Mouse (Mus musculus) hindbrain, postnatal 0 days (tissue): ENCODE measurements around the gene Clptm1. TPM values are rescaled to one million over a fixed set of nuclear protein-coding genes. Genes with fewer than 3 reads are reported as not detected.

Experiments used
- ATAC-seq: fragments of 200-750 bp; cut with Nextera tagmentation; 2 replicates; pipeline ENCODE4 v1.8.0; 2017; ENCODE audit warnings: mild to moderate bottlenecking, moderate TSS enrichment, moderate library complexity
- DNase-seq: peaks from one replicate; pipeline ENCODE4 v3.0.0-alpha.2; 2015; ENCODE audit warnings: low spot score
- H3K27ac ChIP-seq: fragments of 300-500 bp; sonication (generic); 2 replicates; pipeline ENCODE4 v1.5.1; 2014; ENCODE audit warnings: mild to moderate bottlenecking
- H3K27me3 ChIP-seq: fragments of 300-500 bp; sonication (generic); 2 replicates; pipeline ENCODE4 v1.6.1; 2014; ENCODE audit warnings: low read length, mixed read lengths; ENCODE audit not compliant: insufficient read depth
- H3K36me3 ChIP-seq: fragments of 300-500 bp; sonication (generic); 2 replicates; pipeline ENCODE4 v1.6.1; 2014; ENCODE audit warnings: low read length, mixed read lengths; ENCODE audit not compliant: insufficient read depth
- H3K4me1 ChIP-seq: fragments of 300-500 bp; sonication (generic); 2 replicates; pipeline ENCODE4 v1.6.1; 2014; ENCODE audit warnings: antibody characterized with exemption, low read length, mixed read lengths; ENCODE audit not compliant: insufficient read depth
- H3K4me2 ChIP-seq: fragments of 300-500 bp; sonication (generic); 2 replicates; pipeline ENCODE4 v1.6.1; 2014; ENCODE audit warnings: low read depth, mild to moderate bottlenecking, low read length, moderate library complexity, mixed read lengths
- H3K4me3 ChIP-seq: fragments of 300-500 bp; sonication (generic); 2 replicates; pipeline ENCODE4 v1.5.1; 2014; ENCODE audit warnings: low read length
- H3K9ac ChIP-seq: fragments of 300-500 bp; sonication (generic); replicated peaks from 2 replicates; pipeline ENCODE4 v1.6.1; 2014; ENCODE audit warnings: mild to moderate bottlenecking, low read length, moderate library complexity, mixed read lengths
- H3K9me3 ChIP-seq: fragments of 300-500 bp; sonication (generic); 2 replicates; pipeline ENCODE4 v1.6.1; 2016; ENCODE audit warnings: low read length, mixed read lengths
- CTCF ChIP-seq: IDR thresholded peaks from 2 replicates; pipeline ENCODE4 v1.5.1; 2016; ENCODE audit warnings: antibody characterized with exemption, control low read depth, low read depth
- WGBS: fragments of 180-500 bp; shearing (Covaris S2); extraction: QIAGEN DNeasy Blood & Tissue Kit; methylation state at CpG from one replicate; pipeline ENCODE4 v1.1.7; 2014; 5-methylcytosine and 5-hydroxymethylcytosine counted together
- polyA plus RNA-seq: library from polyadenylated mRNA; unstranded; fragments of >200 nt; fragmentation: Nextera tagmentation; extraction: Ambion mirVana; gene quantifications from 2 replicates; pipeline ENCODE4 v1.2.1, GENCODE M21; 2015
- total RNA-seq: library from RNA; depleted of rRNA; stranded (reverse); fragments of >200 nt; gene quantifications from 2 replicates; pipeline ENCODE4 v1.2.3, GENCODE M21; 2014

Gene Clptm1
- total and polyA plus RNA-seq, 2 experiments from 2014 or later, result 142 to 178 TPM

DNA sequence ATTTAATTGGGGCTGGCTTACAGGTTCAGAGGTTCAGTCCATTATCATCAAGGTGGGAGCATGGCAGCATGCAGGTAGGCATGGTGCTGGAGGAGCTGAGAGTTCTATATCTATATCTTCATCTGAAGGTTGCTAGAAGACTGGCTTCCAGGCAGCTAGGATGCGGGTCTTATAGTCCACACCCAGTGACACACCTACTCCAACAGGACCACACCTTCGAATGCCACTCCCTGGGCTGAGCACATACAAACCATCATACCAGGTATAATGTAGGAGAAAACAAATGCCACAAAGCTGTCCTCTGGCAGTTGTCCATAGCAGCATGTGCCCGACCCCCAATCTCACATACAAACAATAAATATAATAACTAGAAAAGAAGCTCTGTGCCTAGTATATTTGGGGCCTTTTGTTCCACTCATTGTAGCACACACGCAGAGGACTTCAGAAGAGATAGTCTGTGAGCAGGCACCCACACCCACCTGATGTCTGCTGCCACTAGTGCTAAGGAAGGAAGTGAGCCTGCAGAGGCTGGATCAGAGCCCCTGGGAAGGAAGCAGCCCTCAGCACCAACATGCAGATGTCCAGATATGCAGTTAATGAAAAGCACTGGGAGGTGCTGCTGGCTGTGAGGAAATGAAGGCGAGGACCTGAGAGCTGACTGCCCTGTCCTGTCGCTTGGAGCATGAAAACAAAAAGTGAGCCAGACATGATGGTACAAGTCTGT lies 13.6 kb downstream of the Clptm1 start:
- no peak for ATAC-seq
- Histone ChIP-seq H3K9ac (no peak overlapping the region), H3K4me2 (no peak overlapping the region), H3K4me1 (no peaks in the 10 kb centered on the region), H3K9me3 (no peaks in the 10 kb centered on the region), H3K4me3 (no peak overlapping the region), H3K27me3 (no peaks in the 10 kb centered on the region), H3K36me3 (peaks cover 43% of the 10 kb centered on the region), H3K27ac (no peak overlapping the region)
- no peak for DNase-seq
- TF ChIP-seq CTCF, result no peak
- 92% methylated on average over 6 of the region's 6 CpGs for WGBS

GRCm38 (mm10) chr7:19641223-19641622 lies 23.6 kb downstream of the Clptm1 start:
- H3K27me3 ChIP-seq, result no peaks in the 10 kb centered on the region
- H3K4me2 ChIP-seq, result no peak overlapping the region
- no peak overlapping the region for H3K27ac ChIP-seq
- ATAC-seq (no peak), DNase-seq (no peak)
- H3K4me3 ChIP-seq, result no peak overlapping the region
- H3K9ac ChIP-seq, result no peak overlapping the region
- H3K9me3 ChIP-seq, result no peaks in the 10 kb centered on the region
- no peaks in the 10 kb centered on the region for H3K4me1 ChIP-seq
- 85% methylated on average over 4 of the region's 4 CpGs for WGBS
- no peak for TF ChIP-seq CTCF
- H3K36me3 ChIP-seq, result peaks cover 79% of the 10 kb centered on the region

- no peak for TF ChIP-seq CTCF
- ATAC-seq (no peak), DNase-seq (no peak)
- H3K4me2 ChIP-seq, result no peak overlapping the region
- H3K36me3 ChIP-seq, result peaks cover 74% of the 10 kb centered on the region
- 87% methylated on average over 11 of the region's 11 CpGs for WGBS
- H3K9ac ChIP-seq, result no peak overlapping the region
- H3K27me3 ChIP-seq, result no peaks in the 10 kb centered on the region
- no peak overlapping the region for H3K4me3 ChIP-seq
- H3K27ac ChIP-seq, result no peak overlapping the region
- no peaks in the 10 kb centered on the region for H3K9me3 ChIP-seq
- H3K4me1 ChIP-seq, result no peaks in the 10 kb centered on the region
These were observed 29.6 kb downstream of the Clptm1 start for GRCm38 (mm10) chr7:19635074-19635827.

DNA sequence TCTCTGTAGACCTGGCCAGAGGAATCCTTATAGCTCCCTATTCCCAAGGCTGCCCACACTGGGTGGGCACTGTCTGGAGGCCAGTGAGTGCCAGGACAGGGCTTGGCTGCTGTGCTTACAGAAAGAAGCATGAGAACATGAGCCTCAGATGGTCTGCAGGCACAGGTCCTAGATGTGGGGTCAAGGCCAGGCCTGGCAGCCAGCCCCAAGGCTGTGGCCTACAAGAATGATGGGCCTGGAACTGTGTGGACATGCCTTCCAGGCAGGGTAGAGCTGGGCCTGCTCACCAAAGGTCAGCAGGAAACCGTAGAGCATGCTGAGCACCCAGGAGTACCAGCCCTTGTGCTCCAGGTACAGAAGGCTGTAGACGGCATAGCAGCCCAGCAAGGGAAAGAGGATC lies 30.2 kb downstream of the Clptm1 start:
- WGBS, result 87% methylated on average over 2 of the region's 2 CpGs
- DNase-seq (no peak), ATAC-seq (no peak)
- Histone ChIP-seq H3K9me3 (no peaks in the 10 kb centered on the region), H3K36me3 (peaks cover 73% of the 10 kb centered on the region), H3K4me3 (no peak overlapping the region), H3K4me2 (no peak overlapping the region), H3K27me3 (no peaks in the 10 kb centered on the region), H3K9ac (no peak overlapping the region; the same call in 1 of the 2 replicates), H3K27ac (no peak overlapping the region), H3K4me1 (no peaks in the 10 kb centered on the region)
- no peak for TF ChIP-seq CTCF

DNA sequence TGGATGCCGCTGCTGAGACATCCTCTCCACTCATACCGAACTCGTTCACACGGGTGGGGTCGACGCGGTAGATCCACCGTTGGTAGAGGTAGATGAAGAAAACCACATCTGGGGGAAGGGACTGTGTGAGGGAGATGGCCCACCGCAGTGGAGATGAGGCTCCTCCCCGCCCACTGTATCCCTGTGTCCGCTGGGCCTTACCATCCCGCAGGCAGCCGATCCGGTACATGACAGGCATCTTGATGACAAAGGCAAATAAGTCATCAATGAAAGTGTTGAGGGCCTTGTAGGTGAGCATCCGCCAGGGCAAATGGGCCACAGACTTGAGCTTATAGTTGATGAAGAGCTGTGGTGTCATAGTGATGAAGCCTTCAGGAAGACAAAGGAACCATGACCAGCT lies 31.0 kb downstream of the Clptm1 start:
- H3K4me2 ChIP-seq, result no peak overlapping the region
- no peak for TF ChIP-seq CTCF
- no peaks in the 10 kb centered on the region for H3K27me3 ChIP-seq
- ATAC-seq, result no peak
- H3K27ac ChIP-seq, result no peak overlapping the region
- no peaks in the 10 kb centered on the region for H3K4me1 ChIP-seq
- DNase-seq, result no peak
- 92% methylated on average over 15 of the region's 15 CpGs for WGBS
- no peaks in the 10 kb centered on the region for H3K9me3 ChIP-seq
- H3K9ac ChIP-seq, result no peak overlapping the region
- peaks cover 66% of the 10 kb centered on the region for H3K36me3 ChIP-seq
- no peak overlapping the region for H3K4me3 ChIP-seq

DNA sequence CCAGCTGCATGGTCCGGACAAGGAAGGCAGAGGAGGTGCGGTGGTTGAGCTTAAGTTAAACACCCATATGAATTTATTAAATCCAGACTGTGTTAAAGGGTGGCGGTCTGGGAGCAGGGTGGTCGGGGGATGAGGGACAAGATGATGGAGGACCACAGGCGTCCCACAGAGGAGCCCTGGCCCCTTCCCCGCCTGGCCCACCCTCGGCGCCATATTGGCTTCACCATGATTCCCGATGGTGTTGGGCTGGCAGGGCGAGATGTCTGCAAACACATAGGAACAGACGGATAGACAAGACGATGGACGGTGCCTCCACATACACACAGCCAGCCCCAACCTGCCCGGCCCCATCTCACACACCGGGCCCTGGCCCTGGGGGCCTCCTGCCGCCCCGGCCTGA lies 31.6 kb downstream of the Clptm1 start:
- H3K9me3 ChIP-seq, result no peaks in the 10 kb centered on the region
- no peak overlapping the region for H3K4me2 ChIP-seq
- DNase-seq (no peak), ATAC-seq (no peak)
- peaks cover 59% of the 10 kb centered on the region for H3K36me3 ChIP-seq
- no peaks in the 10 kb centered on the region for H3K4me1 ChIP-seq
- no peak overlapping the region for H3K4me3 ChIP-seq
- H3K27me3 ChIP-seq, result no peaks in the 10 kb centered on the region
- no peak for TF ChIP-seq CTCF
- no peak overlapping the region for H3K9ac ChIP-seq
- no peak overlapping the region for H3K27ac ChIP-seq
- 94% methylated on average over 17 of the region's 17 CpGs for WGBS

GRCm38 (mm10) chr7:19632720-19633119 lies 32.1 kb downstream of the Clptm1 start:
- peaks cover 54% of the 10 kb centered on the region for H3K36me3 ChIP-seq
- no peak overlapping the region for H3K9ac ChIP-seq
- no peak overlapping the region for H3K4me3 ChIP-seq
- H3K27ac ChIP-seq, result no peak overlapping the region
- no peaks in the 10 kb centered on the region for H3K4me1 ChIP-seq
- no peaks in the 10 kb centered on the region for H3K27me3 ChIP-seq
- ATAC-seq, result no peak
- no peak overlapping the region for H3K4me2 ChIP-seq
- no peak for TF ChIP-seq CTCF
- DNase-seq, result no peak
- no peaks in the 10 kb centered on the region for H3K9me3 ChIP-seq
